Mouse (Mus musculus) testis, adult 2 months (tissue): ENCODE data around the gene Pgap3.

Source experiments
- CTCF ChIP-seq: fragments of 200-500 bp; IDR thresholded peaks from 2 replicates; pipeline ENCODE4 v1.5.1; 2012; ENCODE audit warnings: low read depth, mild to moderate bottlenecking, inconsistent platforms, low read length, moderate library complexity; ENCODE audit not compliant: control insufficient read depth, insufficient read depth, insufficient replicate concordance
- POLR2A ChIP-seq: fragments of 200-500 bp; IDR thresholded peaks from 2 replicates; pipeline ENCODE4 v1.6.1; 2012; ENCODE audit warnings: low read depth, mild to moderate bottlenecking, inconsistent platforms, low read length, moderate library complexity; ENCODE audit not compliant: control insufficient read depth

DNA sequence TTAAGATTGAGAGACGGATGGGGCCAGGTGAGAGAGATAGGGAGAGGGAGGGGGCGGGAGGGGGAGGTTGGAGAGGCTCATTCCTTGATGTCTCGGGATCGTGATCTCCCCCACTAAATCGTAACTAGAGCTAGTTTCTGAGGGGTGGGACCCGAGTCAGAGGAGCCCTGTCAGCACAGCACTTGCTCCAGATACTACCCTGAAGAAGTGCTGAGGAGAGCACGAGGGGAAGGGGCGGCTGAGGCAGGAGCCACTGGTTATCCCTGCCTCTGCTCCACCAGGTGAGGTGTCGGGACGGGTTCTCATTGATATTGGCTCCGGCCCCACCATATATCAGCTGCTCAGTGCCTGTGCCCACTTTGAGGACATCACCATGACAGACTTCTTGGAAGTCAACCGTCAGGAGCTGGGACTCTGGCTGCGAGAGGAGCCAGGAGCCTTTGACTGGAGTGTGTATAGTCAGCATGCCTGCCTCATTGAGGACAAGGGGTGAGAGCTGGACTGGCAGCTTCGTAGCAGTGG is 13.2 kb downstream of the Pgap3 start:
- no peak for TF ChIP-seq POLR2A
- TF ChIP-seq CTCF, result no peak
